Mouse (Mus musculus) hindbrain, postnatal 0 days (tissue): ENCODE data around the gene Twf2. TPM values are rescaled to one million over a fixed set of nuclear protein-coding genes. Genes with fewer than 3 reads are reported as not detected.

Experiments
- ATAC-seq: fragments of 200-750 bp; cut with Nextera tagmentation; 2 replicates; pipeline ENCODE4 v1.8.0; 2017; ENCODE audit warnings: mild to moderate bottlenecking, moderate TSS enrichment, moderate library complexity
- DNase-seq: peaks from one replicate; pipeline ENCODE4 v3.0.0-alpha.2; 2015; ENCODE audit warnings: low spot score
- H3K27ac ChIP-seq: fragments of 300-500 bp; sonication (generic); 2 replicates; pipeline ENCODE4 v1.5.1; 2014; ENCODE audit warnings: mild to moderate bottlenecking
- H3K27me3 ChIP-seq: fragments of 300-500 bp; sonication (generic); 2 replicates; pipeline ENCODE4 v1.6.1; 2014; ENCODE audit warnings: low read length, mixed read lengths; ENCODE audit not compliant: insufficient read depth
- H3K36me3 ChIP-seq: fragments of 300-500 bp; sonication (generic); 2 replicates; pipeline ENCODE4 v1.6.1; 2014; ENCODE audit warnings: low read length, mixed read lengths; ENCODE audit not compliant: insufficient read depth
- H3K4me1 ChIP-seq: fragments of 300-500 bp; sonication (generic); 2 replicates; pipeline ENCODE4 v1.6.1; 2014; ENCODE audit warnings: antibody characterized with exemption, low read length, mixed read lengths; ENCODE audit not compliant: insufficient read depth
- H3K4me2 ChIP-seq: fragments of 300-500 bp; sonication (generic); 2 replicates; pipeline ENCODE4 v1.6.1; 2014; ENCODE audit warnings: low read depth, mild to moderate bottlenecking, low read length, moderate library complexity, mixed read lengths
- H3K4me3 ChIP-seq: fragments of 300-500 bp; sonication (generic); 2 replicates; pipeline ENCODE4 v1.5.1; 2014; ENCODE audit warnings: low read length
- H3K9ac ChIP-seq: fragments of 300-500 bp; sonication (generic); replicated peaks from 2 replicates; pipeline ENCODE4 v1.6.1; 2014; ENCODE audit warnings: mild to moderate bottlenecking, low read length, moderate library complexity, mixed read lengths
- H3K9me3 ChIP-seq: fragments of 300-500 bp; sonication (generic); 2 replicates; pipeline ENCODE4 v1.6.1; 2016; ENCODE audit warnings: low read length, mixed read lengths
- CTCF ChIP-seq: IDR thresholded peaks from 2 replicates; pipeline ENCODE4 v1.5.1; 2016; ENCODE audit warnings: antibody characterized with exemption, control low read depth, low read depth
- WGBS: fragments of 180-500 bp; shearing (Covaris S2); extraction: QIAGEN DNeasy Blood & Tissue Kit; methylation state at CpG from one replicate; pipeline ENCODE4 v1.1.7; 2014; 5-methylcytosine and 5-hydroxymethylcytosine counted together
- polyA plus RNA-seq: library from polyadenylated mRNA; unstranded; fragments of >200 nt; fragmentation: Nextera tagmentation; extraction: Ambion mirVana; gene quantifications from 2 replicates; pipeline ENCODE4 v1.2.1, GENCODE M21; 2015
- total RNA-seq: library from RNA; depleted of rRNA; stranded (reverse); fragments of >200 nt; gene quantifications from 2 replicates; pipeline ENCODE4 v1.2.3, GENCODE M21; 2014

Twf2 gene
- total and polyA plus RNA-seq, 2 experiments from 2014 or later = 42.0 to 72.6 TPM

GRCm38 (mm10) chr9:106208181-106208580 is 5.3 kb downstream of the Twf2 start:
- ATAC-seq = no peak

GRCm38 (mm10) chr9:106209954-106210353 is 7.0 kb downstream of the Twf2 start:
- Histone ChIP-seq H3K9ac (no peak overlapping the region), H3K4me2 (no peak overlapping the region), H3K4me3 (no peak overlapping the region), H3K9me3 (no peaks in the 10 kb centered on the region), H3K36me3 (peaks cover 21% of the 10 kb centered on the region), H3K4me1 (peaks cover 4% of the 10 kb centered on the region; the same call in 1 of the 2 replicates), H3K27me3 (no peaks in the 10 kb centered on the region), H3K27ac (no peak overlapping the region)
- ATAC-seq (no peak), DNase-seq (no peak)
- 79% methylated on average over 4 of the region's 4 CpGs for WGBS
- no peak for TF ChIP-seq CTCF

More at GRCm38 (mm10) chr9:106208181-106208580, 5.3 kb downstream of the Twf2 start:
- Histone ChIP-seq H3K36me3 (peaks cover 3% of the 10 kb centered on the region), H3K4me1 (peaks cover 20% of the 10 kb centered on the region), H3K4me3 (no peak overlapping the region), H3K9ac (no peak overlapping the region), H3K27me3 (no peaks in the 10 kb centered on the region), H3K9me3 (no peaks in the 10 kb centered on the region), H3K27ac (no peak overlapping the region), H3K4me2 (no peak overlapping the region)
- WGBS = 77% methylated on average over 5 of the region's 5 CpGs
- no peak for TF ChIP-seq CTCF
- no peak for DNase-seq

DNA sequence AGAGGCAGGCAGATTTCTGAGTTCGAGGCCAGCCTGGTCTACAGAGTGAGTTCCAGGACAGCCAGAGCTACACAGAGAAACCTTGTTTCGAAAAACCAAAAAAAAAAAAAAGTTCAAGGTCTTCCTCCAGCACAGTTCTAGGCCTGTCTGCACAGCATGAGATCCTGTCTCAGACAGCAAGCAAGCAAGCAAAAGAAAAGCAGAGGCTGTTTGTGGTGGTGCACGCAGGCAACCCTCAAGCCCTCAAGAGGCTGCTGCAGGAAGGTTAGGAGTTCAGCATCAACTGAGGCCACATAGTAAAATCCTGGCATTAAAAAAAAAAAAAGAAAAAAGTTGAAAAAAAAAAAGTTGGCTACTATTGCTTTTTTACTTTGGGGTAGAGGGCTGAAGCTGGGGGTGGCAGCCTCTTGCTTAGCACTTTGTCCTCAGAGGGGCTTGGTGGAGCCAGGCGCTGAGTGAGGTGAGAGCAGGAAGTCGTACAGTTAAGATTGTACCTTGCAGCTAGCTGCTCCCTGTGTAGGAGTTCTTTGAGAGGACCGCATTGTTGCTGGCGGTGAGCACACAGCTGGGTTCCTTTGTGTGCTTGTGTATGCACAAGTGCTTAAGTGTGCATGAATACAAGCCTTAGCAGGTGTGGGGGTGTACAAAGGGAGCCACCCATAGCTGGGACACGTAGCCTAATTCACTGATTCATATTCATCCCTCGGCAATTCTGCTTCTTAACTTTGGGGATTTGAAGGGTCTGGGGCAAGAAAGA is 8.1 kb downstream of the Twf2 start:
- Histone ChIP-seq H3K4me3 (no peak overlapping the region; the same call in 1 of the 2 replicates), H3K9me3 (no peaks in the 10 kb centered on the region), H3K36me3 (peaks cover 25% of the 10 kb centered on the region), H3K9ac (peak overlapping the region; percentile 46), H3K27me3 (no peaks in the 10 kb centered on the region), H3K27ac (peak overlapping the region; percentile 37; the same call in 1 of the 2 replicates), H3K4me2 (peak overlapping the region; percentile 53; the same call in 1 of the 2 replicates), H3K4me1 (peaks cover 4% of the 10 kb centered on the region; the same call in 1 of the 2 replicates)
- DNase-seq = no peak
- WGBS = 41% methylated on average over 9 of the region's 9 CpGs
- TF ChIP-seq CTCF = no peak
- no peak for ATAC-seq

GRCm38 (mm10) chr9:106211680-106212593 is 9.0 kb downstream of the Twf2 start:
- peak overlapping the region; percentile 37; the same call in 1 of the 2 replicates for H3K27ac ChIP-seq
- H3K4me2 ChIP-seq = peak overlapping the region; percentile 53
- peaks cover 4% of the 10 kb centered on the region; the same call in 1 of the 2 replicates for H3K4me1 ChIP-seq
- no peaks in the 10 kb centered on the region for H3K9me3 ChIP-seq
- H3K9ac ChIP-seq = peak overlapping the region; percentile 46
- peaks cover 25% of the 10 kb centered on the region for H3K36me3 ChIP-seq
- H3K4me3 ChIP-seq = peak overlapping the region; percentile 25
- peak; percentile 89 for ATAC-seq
- DNase-seq = peak; percentile 97
- peak; percentile 100 for TF ChIP-seq CTCF
- 19% methylated on average over 37 of the region's 37 CpGs for WGBS
- H3K27me3 ChIP-seq = no peaks in the 10 kb centered on the region

- ATAC-seq (no peak), DNase-seq (no peak)
- H3K36me3 ChIP-seq = peaks cover 25% of the 10 kb centered on the region
- peaks cover 4% of the 10 kb centered on the region; the same call in 1 of the 2 replicates for H3K4me1 ChIP-seq
- H3K9me3 ChIP-seq = no peaks in the 10 kb centered on the region
- H3K9ac ChIP-seq = no peak overlapping the region
- no peak overlapping the region for H3K4me2 ChIP-seq
- WGBS = 92% methylated on average over 12 of the region's 12 CpGs
- H3K27ac ChIP-seq = no peak overlapping the region
- H3K27me3 ChIP-seq = no peaks in the 10 kb centered on the region
- no peak for TF ChIP-seq CTCF
- H3K4me3 ChIP-seq = no peak overlapping the region
These were observed 9.7 kb downstream of the Twf2 start for GRCm38 (mm10) chr9:106212594-106212981.

DNA sequence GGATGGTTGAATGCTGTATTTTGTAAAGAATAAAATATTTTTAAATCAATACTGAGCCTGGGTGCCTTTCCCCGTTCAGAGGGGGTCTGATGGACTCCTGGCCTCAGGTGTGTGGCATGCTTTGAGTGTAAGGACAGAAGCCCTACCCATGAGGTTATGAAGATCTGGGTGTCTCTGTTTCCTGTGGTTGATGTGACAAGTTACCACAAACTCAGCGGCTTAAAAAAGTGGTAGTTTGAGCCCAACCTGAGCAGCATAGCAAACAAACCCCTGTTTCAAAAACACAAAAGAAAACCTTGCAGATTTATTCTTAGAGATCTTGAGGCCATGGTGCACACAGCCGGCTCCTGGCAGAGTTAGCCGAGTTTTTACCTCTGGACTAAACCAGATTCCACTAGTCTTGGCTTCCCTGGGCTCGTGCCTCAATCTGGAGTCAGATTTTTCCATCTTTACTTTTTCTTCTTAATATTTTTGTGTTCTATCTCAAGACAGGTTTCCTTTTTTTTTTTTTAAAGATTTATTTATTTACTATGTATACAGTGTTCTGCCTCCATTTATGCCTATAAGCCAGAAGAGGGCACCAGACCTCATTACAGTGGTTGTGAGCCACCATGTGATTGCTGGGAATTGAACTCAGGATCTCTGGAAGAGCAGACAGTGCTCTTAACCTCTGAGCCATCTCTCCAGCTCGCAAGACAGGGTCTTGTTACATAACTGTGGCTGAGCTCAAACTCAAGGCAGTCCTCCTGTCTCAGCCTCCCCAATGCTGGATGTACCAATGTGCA is 12.6 kb downstream of the Twf2 start:
- Histone ChIP-seq H3K36me3 (peaks cover 25% of the 10 kb centered on the region), H3K9me3 (no peaks in the 10 kb centered on the region), H3K27me3 (no peaks in the 10 kb centered on the region), H3K27ac (no peak overlapping the region), H3K9ac (no peak overlapping the region), H3K4me1 (no peaks in the 10 kb centered on the region; the same call in 1 of the 2 replicates), H3K4me3 (no peak overlapping the region), H3K4me2 (no peak overlapping the region)
- no peak for ATAC-seq
- DNase-seq = no peak
- WGBS = 86% methylated on average over 6 of the region's 6 CpGs
- peak; percentile 37 for TF ChIP-seq CTCF
